Mouse (Mus musculus): Measurements from ENCODE around the gene Ttll8. TPM values are rescaled to one million over a fixed set of nuclear protein-coding genes. Genes with fewer than 3 reads are reported as not detected.

Gene Ttll8
- polyA plus RNA-seq, 1 experiment: 1.6 TPM

- Histone ChIP-seq H3K27ac (ENCODE audit: insufficient read depth, low read length) (peak overlapping the region; percentile 11; the same call in 1 of the 2 replicates), H3K4me1 (ENCODE audit: control insufficient read depth, insufficient read depth, low read length) (peaks cover 20% of the 10 kb centered on the region), H3K27me3 (ENCODE audit: control insufficient read depth, insufficient read depth, low read length) (no peaks in the 10 kb centered on the region), H3K4me3 (replicated peaks; ENCODE audit: insufficient read depth, low read depth, low read length) (no peak overlapping the region)
- whole genome bisulfite sequencing: 46% methylated on average over 5 of the region's 5 CpGs
- DNase-seq: peak in 1 of 2 experiments; percentile 22
- TF ChIP-seq POLR2A (IDR thresholded peaks at IDR 0.05; ENCODE audit: borderline replicate concordance, insufficient read depth, low read length) (no peak), CTCF (IDR thresholded peaks at IDR 0.05; ENCODE audit: borderline replicate concordance, insufficient read depth, low read depth, low read length) (no peak)
Measured at GRCm38 (mm10) chr15:88867368-88868023, 86.7 kb downstream of the Ttll8 start.

- peak in 1 of 2 experiments; percentile 28 for DNase-seq
- no peaks in the 10 kb centered on the region for H3K27me3 ChIP-seq (ENCODE audit: control insufficient read depth, insufficient read depth, low read length)
- H3K4me3 ChIP-seq (replicated peaks; ENCODE audit: insufficient read depth, low read depth, low read length): no peak overlapping the region
- no peak overlapping the region for H3K27ac ChIP-seq (ENCODE audit: insufficient read depth, low read length)
- no peak for TF ChIP-seq POLR2A (IDR thresholded peaks at IDR 0.05; ENCODE audit: borderline replicate concordance, insufficient read depth, low read length)
- TF ChIP-seq CTCF (IDR thresholded peaks at IDR 0.05; ENCODE audit: borderline replicate concordance, insufficient read depth, low read depth, low read length): no peak
- peaks cover 20% of the 10 kb centered on the region for H3K4me1 ChIP-seq (ENCODE audit: control insufficient read depth, insufficient read depth, low read length)
- 40% methylated on average over 7 of the region's 7 CpGs for WGBS
Measured at GRCm38 (mm10) chr15:88866934-88867356, 87.3 kb downstream of the Ttll8 start.

GRCm38 (mm10) chr15:88865888-88866695 lies 88.1 kb downstream of the Ttll8 start:
- no peak overlapping the region for H3K27ac ChIP-seq (ENCODE audit: insufficient read depth, low read length)
- DNase-seq: peak in 1 of 2 experiments; percentile 31
- H3K4me3 ChIP-seq (replicated peaks; ENCODE audit: insufficient read depth, low read depth, low read length): no peak overlapping the region
- no peaks in the 10 kb centered on the region for H3K27me3 ChIP-seq (ENCODE audit: control insufficient read depth, insufficient read depth, low read length)
- H3K4me1 ChIP-seq (ENCODE audit: control insufficient read depth, insufficient read depth, low read length): peaks cover 20% of the 10 kb centered on the region
- TF ChIP-seq CTCF (IDR thresholded peaks at IDR 0.05; ENCODE audit: borderline replicate concordance, insufficient read depth, low read depth, low read length) (no peak), POLR2A (IDR thresholded peaks at IDR 0.05; ENCODE audit: borderline replicate concordance, insufficient read depth, low read length) (no peak)
- 77% methylated on average over 4 of the region's 4 CpGs for WGBS

- peak overlapping the region; percentile 78 for H3K4me3 ChIP-seq (replicated peaks; ENCODE audit: insufficient read depth, low read depth, low read length)
- H3K27me3 ChIP-seq (ENCODE audit: control insufficient read depth, insufficient read depth, low read length): no peaks in the 10 kb centered on the region
- peaks cover 20% of the 10 kb centered on the region for H3K4me1 ChIP-seq (ENCODE audit: control insufficient read depth, insufficient read depth, low read length)
- WGBS: 76% methylated on average over 14 of the region's 14 CpGs
- TF ChIP-seq CTCF (IDR thresholded peaks at IDR 0.05; ENCODE audit: borderline replicate concordance, insufficient read depth, low read depth, low read length) (no peak), POLR2A (IDR thresholded peaks at IDR 0.05; ENCODE audit: borderline replicate concordance, insufficient read depth, low read length) (no peak)
- DNase-seq: peak in 1 of 2 experiments; percentile 48
- peak overlapping the region; percentile 99; the same call in 1 of the 2 replicates for H3K27ac ChIP-seq (ENCODE audit: insufficient read depth, low read length)
Measured at GRCm38 (mm10) chr15:88865061-88865460, 89.2 kb downstream of the Ttll8 start.

- H3K4me1 ChIP-seq (ENCODE audit: control insufficient read depth, insufficient read depth, low read length): peaks cover 20% of the 10 kb centered on the region
- no peak for TF ChIP-seq POLR2A (IDR thresholded peaks at IDR 0.05; ENCODE audit: borderline replicate concordance, insufficient read depth, low read length)
- TF ChIP-seq CTCF (IDR thresholded peaks at IDR 0.05; ENCODE audit: borderline replicate concordance, insufficient read depth, low read depth, low read length): 0 out of 2 replicates have a peak, but pooled peaks have one; percentile 15
- 17% methylated on average over 22 of the region's 22 CpGs for WGBS
- no peaks in the 10 kb centered on the region for H3K27me3 ChIP-seq (ENCODE audit: control insufficient read depth, insufficient read depth, low read length)
- peak overlapping the region; percentile 99 for H3K27ac ChIP-seq (ENCODE audit: insufficient read depth, low read length)
- no peak for DNase-seq
- peak overlapping the region; percentile 78 for H3K4me3 ChIP-seq (replicated peaks; ENCODE audit: insufficient read depth, low read depth, low read length)
Measured at GRCm38 (mm10) chr15:88864270-88865030, 89.8 kb downstream of the Ttll8 start.

- Histone ChIP-seq H3K27me3 (ENCODE audit: control insufficient read depth, insufficient read depth, low read length) (no peaks in the 10 kb centered on the region), H3K4me1 (ENCODE audit: control insufficient read depth, insufficient read depth, low read length) (peaks cover 26% of the 10 kb centered on the region), H3K4me3 (replicated peaks; ENCODE audit: insufficient read depth, low read depth, low read length) (peak overlapping the region; percentile 78), H3K27ac (ENCODE audit: insufficient read depth, low read length) (peak overlapping the region; percentile 99)
- TF ChIP-seq CTCF (IDR thresholded peaks at IDR 0.05; ENCODE audit: borderline replicate concordance, insufficient read depth, low read depth, low read length): no peak
- peak; percentile 35; the same call in 1 of the 2 replicates for TF ChIP-seq POLR2A (IDR thresholded peaks at IDR 0.05; ENCODE audit: borderline replicate concordance, insufficient read depth, low read length)
- peak; percentile 90 to 91 for DNase-seq
- under 1% methylated on average over 39 of the region's 39 CpGs for WGBS
Measured at GRCm38 (mm10) chr15:88863695-88864231, 90.5 kb downstream of the Ttll8 start.

Measured in cerebellum, adult 2 months (tissue).